Mouse (Mus musculus): Measurements from ENCODE around the gene Cep112. TPM values are rescaled to one million over a fixed set of nuclear protein-coding genes. Genes with fewer than 3 reads are reported as not detected.

The Cep112 gene
- polyA plus RNA-seq, 1 experiment: not detected

- H3K4me1 ChIP-seq (ENCODE audit: control insufficient read depth, insufficient read depth, low read length): no peaks in the 10 kb centered on the region
- H3K27ac ChIP-seq (ENCODE audit: insufficient read depth, low read depth, low read length): no peak overlapping the region
- TF ChIP-seq CTCF (IDR thresholded peaks at IDR 0.05; ENCODE audit: insufficient read depth, low read depth, low read length) (no peak), POLR2A (IDR thresholded peaks at IDR 0.05; ENCODE audit: insufficient read depth, low read depth, low read length) (no peak)
- H3K4me3 ChIP-seq (ENCODE audit: insufficient read depth, low read depth, low read length): no peak overlapping the region
- 89% methylated on average over 4 of the region's 4 CpGs for WGBS
These were observed 271.6 kb downstream of the Cep112 start for GRCm38 (mm10) chr11:108696563-108696962.

DNA sequence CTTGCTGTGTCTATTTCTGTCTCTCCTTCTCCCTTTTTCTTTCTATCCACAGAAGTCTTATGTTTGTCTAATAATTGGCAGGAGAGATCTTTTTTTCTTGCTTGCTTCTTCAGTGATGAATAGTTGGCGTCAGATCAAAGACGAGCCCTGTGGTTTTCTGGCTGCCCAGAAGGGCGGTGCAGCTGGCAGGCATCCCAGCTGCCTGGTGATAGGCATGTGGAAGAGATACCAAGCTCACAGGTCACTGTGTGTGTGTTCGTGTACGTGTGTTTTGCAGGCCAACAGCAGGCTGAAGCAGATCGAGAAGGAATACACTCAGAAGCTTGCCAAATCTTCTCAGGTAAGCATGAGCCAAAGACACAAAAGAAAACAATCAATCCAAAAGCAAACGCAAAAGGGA is 327.3 kb downstream of the Cep112 start:
- Histone ChIP-seq H3K4me1 (ENCODE audit: control insufficient read depth, insufficient read depth, low read length) (peaks cover 5% of the 10 kb centered on the region), H3K27ac (ENCODE audit: insufficient read depth, low read depth, low read length) (no peak overlapping the region), H3K4me3 (ENCODE audit: insufficient read depth, low read depth, low read length) (no peak overlapping the region)
- TF ChIP-seq POLR2A (IDR thresholded peaks at IDR 0.05; ENCODE audit: insufficient read depth, low read depth, low read length): no peak
- no peak for TF ChIP-seq CTCF (IDR thresholded peaks at IDR 0.05; ENCODE audit: insufficient read depth, low read depth, low read length)
- WGBS: 34% methylated on average over 7 of the region's 7 CpGs

DNA sequence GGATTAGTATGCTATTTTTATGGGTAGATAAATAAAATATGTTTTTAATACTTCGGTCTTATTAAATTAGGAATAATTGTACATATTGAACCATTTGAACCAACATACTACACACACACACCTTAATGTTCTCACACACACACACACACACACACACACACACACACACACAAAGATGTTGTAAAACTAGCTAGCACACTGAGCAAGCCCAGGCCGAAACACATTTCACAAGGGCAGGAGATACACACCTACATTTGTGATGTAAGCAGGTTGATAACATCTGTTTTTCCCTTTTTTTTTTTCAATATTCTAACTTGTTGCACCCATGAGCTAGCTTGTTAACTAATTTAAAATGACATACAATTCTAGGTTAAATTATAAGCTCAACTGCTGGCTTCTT is 327.8 kb downstream of the Cep112 start:
- no peak for TF ChIP-seq POLR2A (IDR thresholded peaks at IDR 0.05; ENCODE audit: insufficient read depth, low read depth, low read length)
- TF ChIP-seq CTCF (IDR thresholded peaks at IDR 0.05; ENCODE audit: insufficient read depth, low read depth, low read length): no peak
- WGBS: 85% methylated on average over 2 of the region's 2 CpGs
- Histone ChIP-seq H3K27ac (ENCODE audit: insufficient read depth, low read depth, low read length) (no peak overlapping the region), H3K4me1 (ENCODE audit: control insufficient read depth, insufficient read depth, low read length) (peaks cover 5% of the 10 kb centered on the region), H3K4me3 (ENCODE audit: insufficient read depth, low read depth, low read length) (no peak overlapping the region)

DNA sequence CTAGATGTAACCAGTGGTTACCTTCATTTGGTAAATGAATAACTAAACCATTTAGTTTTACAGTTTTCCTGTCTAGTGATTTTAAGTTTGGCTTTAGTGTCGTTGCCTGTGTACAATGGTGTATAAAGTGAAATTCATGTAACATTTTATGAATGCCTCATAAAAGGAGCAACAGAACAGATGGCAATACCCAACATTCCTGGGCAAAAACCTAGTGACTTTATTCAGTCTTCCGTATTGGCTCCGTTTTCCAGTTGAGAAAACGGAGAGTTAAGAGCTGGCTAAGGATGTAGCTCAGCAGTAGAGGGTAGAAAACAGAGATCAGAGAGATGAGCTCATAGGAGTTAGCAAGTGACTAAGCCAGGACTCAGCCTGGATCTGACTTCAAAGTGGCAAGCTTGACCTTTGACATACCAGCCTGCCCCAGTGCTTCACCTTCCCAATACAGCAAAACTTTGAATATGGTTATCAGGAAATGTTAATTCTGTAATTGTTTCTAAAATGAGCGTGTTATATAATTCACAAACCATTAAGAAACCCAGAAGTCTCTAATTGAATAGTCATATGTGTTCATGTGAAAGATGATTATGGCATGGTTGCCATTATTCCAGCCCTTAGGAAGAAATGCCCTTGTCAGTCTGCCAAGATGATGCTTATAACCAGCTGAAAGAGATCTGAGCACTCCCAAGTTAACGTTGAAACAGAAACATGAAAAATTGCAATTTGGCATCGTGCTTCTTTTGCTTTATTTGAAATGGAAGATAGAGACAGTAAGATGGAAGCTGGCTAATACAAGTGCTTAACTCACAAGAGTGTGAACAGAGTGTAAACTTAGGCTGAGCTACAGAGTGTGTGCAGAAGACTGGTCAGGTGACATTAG is 328.6 kb downstream of the Cep112 start:
- no peak overlapping the region for H3K27ac ChIP-seq (ENCODE audit: insufficient read depth, low read depth, low read length)
- no peak for TF ChIP-seq POLR2A (IDR thresholded peaks at IDR 0.05; ENCODE audit: insufficient read depth, low read depth, low read length)
- TF ChIP-seq CTCF (IDR thresholded peaks at IDR 0.05; ENCODE audit: insufficient read depth, low read depth, low read length): no peak
- peaks cover 5% of the 10 kb centered on the region for H3K4me1 ChIP-seq (ENCODE audit: control insufficient read depth, insufficient read depth, low read length)
- no peak overlapping the region for H3K4me3 ChIP-seq (ENCODE audit: insufficient read depth, low read depth, low read length)
- WGBS: 71% methylated on average over 7 of the region's 7 CpGs

DNA sequence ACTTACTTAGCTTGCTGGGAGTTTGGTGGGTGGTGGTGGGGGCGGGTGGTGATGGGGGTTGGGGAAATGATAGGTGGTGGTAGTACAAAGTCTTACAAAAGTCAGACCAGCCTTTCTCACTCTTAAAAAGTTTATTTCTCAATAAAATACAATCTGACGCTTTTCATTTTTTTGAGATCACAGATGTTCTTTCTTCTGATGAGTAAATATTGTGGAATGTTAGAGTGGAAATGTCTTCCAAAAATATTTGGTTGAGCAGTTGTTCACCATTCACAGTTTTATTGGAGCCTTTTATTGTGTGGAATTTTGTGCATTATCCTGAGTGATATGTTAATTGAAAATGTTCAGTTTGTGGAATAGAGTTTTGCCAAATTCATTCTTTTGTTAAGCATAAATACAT is 332.2 kb downstream of the Cep112 start:
- H3K4me3 ChIP-seq (ENCODE audit: insufficient read depth, low read depth, low read length): no peak overlapping the region
- H3K27ac ChIP-seq (ENCODE audit: insufficient read depth, low read depth, low read length): no peak overlapping the region
- TF ChIP-seq CTCF (IDR thresholded peaks at IDR 0.05; ENCODE audit: insufficient read depth, low read depth, low read length): no peak
- 93% methylated on average over 2 of the region's 2 CpGs for WGBS
- peaks cover 2% of the 10 kb centered on the region for H3K4me1 ChIP-seq (ENCODE audit: control insufficient read depth, insufficient read depth, low read length)

- no peak for TF ChIP-seq CTCF (IDR thresholded peaks at IDR 0.05; ENCODE audit: insufficient read depth, low read depth, low read length)
- no peak for TF ChIP-seq POLR2A (IDR thresholded peaks at IDR 0.05; ENCODE audit: insufficient read depth, low read depth, low read length)
- Histone ChIP-seq H3K4me3 (ENCODE audit: insufficient read depth, low read depth, low read length) (no peak overlapping the region), H3K27ac (ENCODE audit: insufficient read depth, low read depth, low read length) (no peak overlapping the region), H3K4me1 (ENCODE audit: control insufficient read depth, insufficient read depth, low read length) (no peaks in the 10 kb centered on the region)
- 64% methylated on average over 6 of the region's 6 CpGs for WGBS
These were observed 332.8 kb downstream of the Cep112 start for GRCm38 (mm10) chr11:108757626-108758430.

DNA sequence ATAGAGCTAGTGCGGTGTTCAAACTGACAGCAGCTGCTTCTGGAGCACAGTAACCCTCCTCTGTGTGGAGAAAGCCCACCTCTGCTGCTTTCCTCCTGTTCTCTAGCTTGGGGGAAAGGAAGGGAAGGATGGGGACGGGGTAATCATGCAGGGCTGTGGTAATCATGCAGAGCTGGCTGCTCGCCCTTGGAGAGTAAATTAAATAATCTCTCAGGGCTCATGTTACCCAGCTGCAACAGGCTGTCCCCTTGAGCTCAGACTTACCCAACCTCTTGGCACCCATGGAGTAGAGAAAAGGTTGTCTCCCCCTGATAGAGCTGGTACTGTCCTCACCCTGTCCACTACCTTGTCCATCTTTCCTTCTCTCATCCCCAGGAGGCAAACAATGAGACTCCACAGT is 345.1 kb downstream of the Cep112 start:
- H3K27ac ChIP-seq (ENCODE audit: insufficient read depth, low read depth, low read length): no peak overlapping the region
- no peak overlapping the region for H3K4me3 ChIP-seq (ENCODE audit: insufficient read depth, low read depth, low read length)
- TF ChIP-seq CTCF (IDR thresholded peaks at IDR 0.05; ENCODE audit: insufficient read depth, low read depth, low read length): no peak
- no peak for TF ChIP-seq POLR2A (IDR thresholded peaks at IDR 0.05; ENCODE audit: insufficient read depth, low read depth, low read length)
- 72% methylated on average over 3 of the region's 3 CpGs for WGBS
- peaks cover 3% of the 10 kb centered on the region for H3K4me1 ChIP-seq (ENCODE audit: control insufficient read depth, insufficient read depth, low read length)

- WGBS: 50% methylated on average over 6 of the region's 6 CpGs
- H3K27ac ChIP-seq (ENCODE audit: insufficient read depth, low read depth, low read length): no peak overlapping the region
- peaks cover 3% of the 10 kb centered on the region for H3K4me1 ChIP-seq (ENCODE audit: control insufficient read depth, insufficient read depth, low read length)
- H3K4me3 ChIP-seq (ENCODE audit: insufficient read depth, low read depth, low read length): no peak overlapping the region
- no peak for TF ChIP-seq POLR2A (IDR thresholded peaks at IDR 0.05; ENCODE audit: insufficient read depth, low read depth, low read length)
- TF ChIP-seq CTCF (IDR thresholded peaks at IDR 0.05; ENCODE audit: insufficient read depth, low read depth, low read length): no peak
These were observed 349.2 kb downstream of the Cep112 start for GRCm38 (mm10) chr11:108774019-108774670.

DNA sequence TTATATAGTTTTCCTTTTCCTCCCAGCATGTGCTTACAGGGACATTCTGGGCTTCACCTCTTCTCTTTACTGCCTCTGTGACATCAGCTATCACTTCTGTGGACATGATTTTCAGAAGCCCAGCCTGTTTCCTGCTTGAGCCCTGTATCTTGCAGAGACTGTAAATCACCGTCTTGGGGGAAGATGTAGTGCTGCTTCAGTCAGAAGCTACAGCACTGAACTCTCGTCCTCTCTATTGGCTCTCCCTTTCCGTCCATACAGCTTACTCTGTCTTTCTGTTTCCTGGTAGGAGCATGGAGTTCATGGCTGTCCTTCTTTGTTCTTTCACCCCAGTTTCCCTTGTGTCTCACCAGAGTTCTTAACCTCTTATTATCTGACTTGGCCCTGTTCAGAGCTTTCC is 352.2 kb downstream of the Cep112 start:
- Histone ChIP-seq H3K4me1 (ENCODE audit: control insufficient read depth, insufficient read depth, low read length) (peaks cover 3% of the 10 kb centered on the region), H3K27ac (ENCODE audit: insufficient read depth, low read depth, low read length) (no peak overlapping the region), H3K4me3 (ENCODE audit: insufficient read depth, low read depth, low read length) (no peak overlapping the region)
- 86% methylated on average over 3 of the region's 3 CpGs for WGBS
- TF ChIP-seq CTCF (IDR thresholded peaks at IDR 0.05; ENCODE audit: insufficient read depth, low read depth, low read length) (no peak), POLR2A (IDR thresholded peaks at IDR 0.05; ENCODE audit: insufficient read depth, low read depth, low read length) (no peak)

All from olfactory bulb, adult 2 months (tissue).